Comparison of ENCODE assay signal across 9 mouse cellular contexts in genomic region chr5:28329024-28329806, GRCm38 (mm10). TPM values are rescaled to one million over a fixed set of nuclear protein-coding genes. Genes with fewer than 3 reads are reported as not detected.
DNase-seq lines count a peak whose midpoint lies in the region; ATAC-seq and TF ChIP-seq lines count a peak whose summit lies in the region.
"Had no signal": no experiment of that assay in that cellular context is flagged by ENCODE, and none has a peak within 500 bp of the region (broad histone marks: within the 10 kb centered on the region; RNA-seq: fewer than 3 reads in every experiment).

No protein-coding gene starts in this region.

- no peak overlapping the region for H3K4me2 ChIP-seq in embryonic facial prominence, embryonic 11.5 days (ENCODE audit: low read depth, low read length)
- no peak overlapping the region for H3K4me2 ChIP-seq in hindbrain, embryonic 12.5 days (replicated peaks)
- H3K4me2 ChIP-seq: limb, embryonic 13.5 days had no signal

- H3K4me1 ChIP-seq in heart, adult 2 months (ENCODE audit: control insufficient read depth, insufficient read depth, low read length), result peaks cover 4% of the 10 kb centered on the region
- peaks cover 0 to 2% of the 10 kb centered on the region in 2 experiments; a peak in 1 of 4 replicates for H3K4me1 ChIP-seq in ES-E14 (ENCODE audit: control insufficient read depth in 2 of 2, insufficient read depth in 2 of 2, low read length in 2 of 2, poor library complexity in 1 of 2)
- H3K4me1 ChIP-seq in embryonic facial prominence, embryonic 11.5 days (ENCODE audit: control insufficient read depth, insufficient read depth, low read length), result no peaks in the 10 kb centered on the region
- H3K4me1 ChIP-seq in lung, adult 2 months (ENCODE audit: control insufficient read depth, insufficient read depth, low read length), result peaks cover 2% of the 10 kb centered on the region
- peaks cover 6% of the 10 kb centered on the region for H3K4me1 ChIP-seq in hindbrain, embryonic 12.5 days

- TF ChIP-seq EP300 in heart, adult 2 months (IDR thresholded peaks at IDR 0.05; ENCODE audit: insufficient read depth, low read depth, low read length), result no peak

- in situ Hi-C loops in ES-E14 (cut with MboI; ENCODE audit: low sequenced_read_pairs in 2 of 2, unreplicated experiment in 2 of 2), result no loop called here

- no peak for TF ChIP-seq POLR2A in heart, adult 2 months (IDR thresholded peaks at IDR 0.05; ENCODE audit: insufficient read depth, low read depth, low read length)
- no peak for TF ChIP-seq POLR2A in lung, adult 2 months (IDR thresholded peaks at IDR 0.05; ENCODE audit: borderline replicate concordance, extremely low read depth, low read depth, low read length)

- peaks cover 32% of the 10 kb centered on the region for H3K36me3 ChIP-seq in heart, adult 2 months (ENCODE audit: control insufficient read depth, insufficient read depth, low read length)
- peaks cover 7% of the 10 kb centered on the region for H3K36me3 ChIP-seq in ES-E14 (ENCODE audit: control insufficient read depth, insufficient read depth, low read length, poor library complexity, severe bottlenecking)
- H3K36me3 ChIP-seq in embryonic facial prominence, embryonic 11.5 days (replicated peaks; ENCODE audit: control insufficient read depth, insufficient read depth, low read depth, low read length), result peaks cover 4% of the 10 kb centered on the region
- peaks cover 12% of the 10 kb centered on the region for H3K36me3 ChIP-seq in hindbrain, embryonic 12.5 days

- intact Hi-C loops in heart, adult 2 months (cut with DNase I), result no loop called here
- intact Hi-C loops in heart, postnatal 14 days (cut with DNase I), result no loop called here

- no peak overlapping the region for H3K4me3 ChIP-seq in heart, adult 2 months
- H3K4me3 ChIP-seq in ES-E14 (ENCODE audit: insufficient read depth in 1 of 2, low read depth in 1 of 2, low read length in 2 of 2, poor library complexity in 1 of 2, severe bottlenecking in 1 of 2), result no peak overlapping the region
- H3K4me3 ChIP-seq in embryonic facial prominence, embryonic 11.5 days (ENCODE audit: low read depth, low read length), result no peak overlapping the region
- H3K4me3 ChIP-seq in lung, adult 2 months (replicated peaks; ENCODE audit: extremely low read depth, low read depth, low read length), result no peak overlapping the region
- no peak overlapping the region for H3K4me3 ChIP-seq in hindbrain, embryonic 12.5 days
- H3K4me3 ChIP-seq: limb, embryonic 13.5 days had no signal

- peaks cover 6% of the 10 kb centered on the region for H3K79me2 ChIP-seq in heart, adult 2 months (replicated peaks; ENCODE audit: control insufficient read depth, insufficient read depth, low read length)

- H3K9me3 ChIP-seq in ES-E14 (ENCODE audit: control insufficient read depth, insufficient read depth, low read depth, low read length), result no peaks in the 10 kb centered on the region
- H3K9me3 ChIP-seq in embryonic facial prominence, embryonic 11.5 days (replicated peaks; ENCODE audit: control insufficient read depth, low read length), result no peaks in the 10 kb centered on the region
- H3K9me3 ChIP-seq in hindbrain, embryonic 12.5 days (replicated peaks), result no peaks in the 10 kb centered on the region
- H3K9me3 ChIP-seq: limb, embryonic 13.5 days had no signal

- H3K27ac ChIP-seq in heart, adult 2 months, result no peak overlapping the region
- no peak overlapping the region for H3K27ac ChIP-seq in ES-E14 (ENCODE audit: insufficient read depth, low read depth, low read length, poor library complexity, severe bottlenecking)
- no peak overlapping the region for H3K27ac ChIP-seq in embryonic facial prominence, embryonic 11.5 days (replicated peaks; ENCODE audit: low read depth, low read length)
- H3K27ac ChIP-seq in hindbrain, embryonic 12.5 days, result no peak overlapping the region
- H3K27ac ChIP-seq: limb, embryonic 13.5 days had no signal

- peak; percentile 58 for TF ChIP-seq CTCF in heart, adult 2 months (IDR thresholded peaks at IDR 0.05)
- TF ChIP-seq CTCF in lung, adult 2 months (IDR thresholded peaks at IDR 0.05; ENCODE audit: insufficient read depth, low read length), result peak; percentile 67

- 79% methylated on average over 7 of the region's 7 CpGs for WGBS in heart, adult 2 months
- 78% methylated on average over 7 of the region's 7 CpGs for WGBS in embryonic facial prominence, embryonic 11.5 days
- 78% methylated on average over 7 of the region's 7 CpGs for WGBS in lung, adult 2 months
- 80% methylated on average over 7 of the region's 7 CpGs for WGBS in hindbrain, embryonic 12.5 days

- no peaks in the 10 kb centered on the region for H3K27me3 ChIP-seq in heart, adult 2 months (ENCODE audit: control insufficient read depth, insufficient read depth, low read length)
- H3K27me3 ChIP-seq in embryonic facial prominence, embryonic 11.5 days (ENCODE audit: control insufficient read depth, insufficient read depth, low read length), result no peaks in the 10 kb centered on the region
- no peaks in the 10 kb centered on the region for H3K27me3 ChIP-seq in hindbrain, embryonic 12.5 days
- H3K27me3 ChIP-seq: limb, embryonic 13.5 days had no signal

- ATAC-seq in embryonic facial prominence, embryonic 11.5 days (replicated peaks; ENCODE audit: insufficient number of reproducible peaks, low FRiP score, low TSS enrichment, low read depth), result no peak
- no peak for ATAC-seq in hindbrain, embryonic 12.5 days (ENCODE audit: low FRiP score)

- peak in 1 of 2 experiments; percentile 15 for DNase-seq in heart, adult 2 months
- no peak for DNase-seq in heart, postnatal 14 days
- DNase-seq in ES-E14 (ENCODE audit: low read depth, low spot score), result peak; percentile 31
- peak; percentile 13 for DNase-seq in embryonic facial prominence, embryonic 11.5 days (ENCODE audit: low spot score)
- peak; percentile 24 for DNase-seq in lung, adult 2 months
- peak; percentile 17 to 35 for DNase-seq in thymus, adult 18-20 months
- DNase-seq in gastrocnemius, postnatal 25 days, result no peak

- H3K9ac ChIP-seq in heart, adult 2 months (ENCODE audit: low read depth, low read length), result no peak overlapping the region
- no peak overlapping the region for H3K9ac ChIP-seq in ES-E14 (ENCODE audit: insufficient read depth, low read depth, low read length, poor library complexity, severe bottlenecking)
- no peak overlapping the region for H3K9ac ChIP-seq in embryonic facial prominence, embryonic 11.5 days (replicated peaks; ENCODE audit: low read length)
- no peak overlapping the region for H3K9ac ChIP-seq in hindbrain, embryonic 12.5 days
- H3K9ac ChIP-seq: limb, embryonic 13.5 days had no signal

TF ChIP-seq in ES-E14, 5 proteins besides CTCF, POLR2A, EP300 and RAD21:
- no peak; the same call in 1 of the 2 replicates for TF ChIP-seq ZC3H11A (IDR thresholded peaks at IDR 0.05; ENCODE audit: borderline replicate concordance, low read depth, low read length)
- TF ChIP-seq ZNF384 (IDR thresholded peaks at IDR 0.05; ENCODE audit: low read depth, low read length), result no peak
- no peak for TF ChIP-seq MAFK (IDR thresholded peaks at IDR 0.05; ENCODE audit: insufficient read depth, low read depth, low read length)
- TF ChIP-seq CHD2 (IDR thresholded peaks at IDR 0.05; ENCODE audit: low read depth, low read length), result no peak
- TF ChIP-seq HCFC1 (IDR thresholded peaks at IDR 0.05; ENCODE audit: borderline replicate concordance, insufficient read depth, low read length), result no peak

RNA-seq across cellular contexts. Expression of gene Rbm33, which starts 12.3 kb away (rescaled TPM):
- total RNA-seq in heart, adult 2 months (2021), result 10 to 100 TPM; 38.5 to 41.1 TPM
- 13.6 and 19.3 TPM in 2 replicates for polyA plus RNA-seq in heart, adult 2 months (2012; rRNA removed)
- 10 to 100 TPM; 33.7 to 39.7 TPM for total RNA-seq in heart, postnatal 14 days (2021)
- 21.2 and 27.7 TPM in 2 replicates for total RNA-seq in ES-E14 (2012; rRNA removed)
- 15.3 and 17.6 TPM in 2 replicates for polyA plus RNA-seq in embryonic facial prominence, embryonic 11.5 days (2014; fragmentation: Nextera tagmentation; extraction: Ambion mirVana)
- polyA plus RNA-seq in lung, adult 2 months (2012; rRNA removed), result 25.5 and 31.2 TPM in 2 replicates
- 10 to 100 TPM; 29.4 to 29.9 TPM for total RNA-seq in gastrocnemius, postnatal 25 days (2021)
- 24.5 and 25.9 TPM in 2 replicates for polyA plus RNA-seq in hindbrain, embryonic 12.5 days (2016; fragmentation: Nextera tagmentation; extraction: Ambion mirVana)

Comparison
In these comparisons a context has a peak if more than half of its experiments do, and no peak if none do; other contexts are left out.
1. DNase-seq: peak in ES-E14 (single experiment), embryonic facial prominence, embryonic 11.5 days (single experiment), lung, adult 2 months (single experiment) and thymus, adult 18-20 months (2 of 2); none in heart, postnatal 14 days (0 of 2) and gastrocnemius, postnatal 25 days (single experiment).